ENCODE assay signal across 8 mouse cellular contexts in the genomic region with DNA sequence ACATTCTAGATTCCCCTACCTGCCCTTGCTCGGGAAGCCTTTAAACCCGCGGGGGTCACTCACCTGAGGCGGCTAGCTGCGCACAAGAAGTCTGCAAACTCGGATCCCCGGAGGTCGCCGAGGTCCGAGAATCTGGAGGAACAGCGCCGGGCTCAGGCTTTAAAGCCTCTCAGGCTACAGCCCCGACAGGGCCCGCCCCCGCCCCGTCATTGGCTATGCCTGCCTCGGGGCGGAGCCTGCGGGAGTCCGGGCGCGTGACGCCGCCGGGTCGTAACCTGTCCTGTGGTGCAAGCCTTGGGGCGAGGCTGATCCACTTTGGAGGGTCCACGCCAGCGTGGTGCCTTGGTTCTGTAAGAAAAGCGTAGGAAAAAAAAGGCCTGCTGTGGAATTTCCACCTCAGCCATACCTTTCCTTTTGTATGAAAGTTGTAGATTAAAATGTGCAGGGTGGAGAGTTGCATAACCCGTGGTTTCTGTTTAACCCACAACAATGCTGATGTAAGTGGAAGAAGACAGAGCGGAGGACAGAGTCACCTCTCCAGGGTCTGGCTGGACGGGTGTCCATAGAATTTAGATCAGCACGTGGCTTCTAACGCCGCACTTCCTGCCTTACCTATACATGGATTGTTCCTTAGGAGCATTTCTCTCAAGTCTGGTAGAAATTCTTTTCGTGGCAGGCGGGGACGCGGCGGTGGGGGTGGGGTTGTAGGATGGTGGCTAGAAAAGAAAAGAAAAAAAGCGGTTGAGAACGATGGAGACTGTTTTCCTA. TPM values are rescaled to one million over a fixed set of nuclear protein-coding genes. Genes with fewer than 3 reads are reported as not detected.
DNase-seq lines count a peak whose midpoint lies in the region; ATAC-seq and TF ChIP-seq lines count a peak whose summit lies in the region.

TSS of gene Ctsl (minus strand) at position 718 of the 768 bp plus-strand sequence.

- peak within 1 kb of the TSS; percentile 87 for H3K9ac ChIP-seq in lung, postnatal 0 days (replicated peaks; ENCODE audit: low read depth)

- no peak for TF ChIP-seq CTCF in lung, postnatal 0 days (IDR thresholded peaks at IDR 0.05)

- no peaks in the 10 kb centered on the region for H3K9me3 ChIP-seq in hindbrain, embryonic 10.5 days
- no peaks in the 10 kb centered on the region for H3K9me3 ChIP-seq in lung, postnatal 0 days (ENCODE audit: low read length)

- peak within 1 kb of the TSS; percentile 86 for H3K4me3 ChIP-seq in hindbrain, embryonic 10.5 days
- H3K4me3 ChIP-seq in lung, postnatal 0 days (ENCODE audit: low read depth, low read length) = peak within 1 kb of the TSS; percentile 91

- no peaks in the 10 kb centered on the region for H3K27me3 ChIP-seq in hindbrain, embryonic 10.5 days (ENCODE audit: insufficient read depth, poor library complexity, severe bottlenecking)
- H3K27me3 ChIP-seq in lung, postnatal 0 days (replicated peaks; ENCODE audit: insufficient read depth, low read length) = no peaks in the 10 kb centered on the region

- peak within 1 kb of the TSS; percentile 90 for H3K27ac ChIP-seq in hindbrain, embryonic 10.5 days
- H3K27ac ChIP-seq in lung, postnatal 0 days (ENCODE audit: low read length) = peak within 1 kb of the TSS; percentile 73

- ATAC-seq in frontal cortex, adult (ENCODE audit: low TSS enrichment) = peak; percentile 95
- ATAC-seq in lung, postnatal 0 days = peak; percentile 100

- WGBS in hindbrain, embryonic 10.5 days = under 1% methylated on average over 43 of the region's 43 CpGs
- WGBS in lung, postnatal 0 days = under 1% methylated on average over 43 of the region's 43 CpGs

- DNase-seq in MN1 (ENCODE audit: low spot score) = peak; percentile 91
- peak; percentile 97 for DNase-seq in cerebellum, adult 9-10 months
- peak; percentile 93 for DNase-seq in hindbrain, embryonic 10.5 days (ENCODE audit: low spot score)
- peak; percentile 93 for DNase-seq in layer of hippocampus, adult 9-11 months
- peak; percentile 97 for DNase-seq in lung, postnatal 0 days (ENCODE audit: low spot score)
- peak; percentile 88 for DNase-seq in ovary, postnatal 14 days (ENCODE audit: low spot score)
- peak; percentile 92 for DNase-seq in thymus, postnatal 14 days

- H3K4me1 ChIP-seq in hindbrain, embryonic 10.5 days (replicated peaks) = peaks cover 16% of the 10 kb centered on the region
- no peaks in the 10 kb centered on the region for H3K4me1 ChIP-seq in lung, postnatal 0 days (ENCODE audit: insufficient read depth, low read depth, low read length)

- peak; percentile 43 for TF ChIP-seq EP300 in lung, postnatal 0 days (IDR thresholded peaks at IDR 0.05)

- H3K36me3 ChIP-seq in hindbrain, embryonic 10.5 days = peaks cover 32% of the 10 kb centered on the region
- H3K36me3 ChIP-seq in lung, postnatal 0 days (ENCODE audit: insufficient read depth, low read length) = peaks cover 14% of the 10 kb centered on the region

- peak within 1 kb of the TSS; percentile 65 for H3K4me2 ChIP-seq in lung, postnatal 0 days (replicated peaks; ENCODE audit: low read depth, low read length)

RNA-seq across cellular contexts. Expression of gene Ctsl, which starts in this region (rescaled TPM):
- 135 and 146 TPM in 2 replicates for polyA plus RNA-seq in hindbrain, embryonic 10.5 days (2016; fragmentation: Nextera tagmentation; extraction: Ambion mirVana)
- polyA plus RNA-seq in lung, postnatal 0 days (2015; fragmentation: Nextera tagmentation; extraction: Ambion mirVana) = 251 and 269 TPM in 2 replicates

Comparison
In these comparisons a context has a peak if more than half of its experiments do, and no peak if none do; other contexts are left out.
1. Peak in every context shown above with its lines: DNase-seq, ATAC-seq, H3K4me3 ChIP-seq and H3K27ac ChIP-seq.